Mouse (Mus musculus) left cerebral cortex, adult 2 months (tissue): ENCODE results near the gene Inppl1. TPM values are rescaled to one million over a fixed set of nuclear protein-coding genes. Genes with fewer than 3 reads are reported as not detected.

Source experiments
- DNase-seq, 2 experiments: peaks; one replicate each; pipeline ENCODE4 v3.0.0; 2021 to 2022; ENCODE audit warnings: low spot score in 2 of 2, mixed read lengths in 1 of 2; ENCODE audit errors: extremely low spot score in 1 of 2
- H3K27ac ChIP-seq: fragments of 200-600 bp; 2 replicates; pipeline ENCODE4 v1.8.1; 2022
- H3K4me3 ChIP-seq: fragments of 200-600 bp; 2 replicates; pipeline ENCODE4 v1.8.1; 2022
- CTCF ChIP-seq: fragments of 200-600 bp; IDR thresholded peaks from 2 replicates; pipeline ENCODE4 v1.8.1; 2022; ENCODE audit warnings: antibody characterized with exemption, mild to moderate bottlenecking, moderate library complexity
- intact Hi-C: fragments of 180-260 bp; cut with DNase I; formaldehyde crosslinking; loops from one replicate; pipeline ENCODE4 v1.15.1; 2025
- microRNA-seq, 2 experiments: library from miRNA; unstranded; fragments of <30 nt; microRNA quantifications; one replicate each; pipeline ENCODE4 v1.2.0; 2021
- total RNA-seq, 2 experiments: library from RNA; stranded (reverse); gene quantifications; 2 replicates each; pipeline ENCODE4 v1.2.3; 2021

The Inppl1 gene
- total RNA-seq, 2 experiments from 2014 or later = 28.1 to 34.7 TPM

DNA sequence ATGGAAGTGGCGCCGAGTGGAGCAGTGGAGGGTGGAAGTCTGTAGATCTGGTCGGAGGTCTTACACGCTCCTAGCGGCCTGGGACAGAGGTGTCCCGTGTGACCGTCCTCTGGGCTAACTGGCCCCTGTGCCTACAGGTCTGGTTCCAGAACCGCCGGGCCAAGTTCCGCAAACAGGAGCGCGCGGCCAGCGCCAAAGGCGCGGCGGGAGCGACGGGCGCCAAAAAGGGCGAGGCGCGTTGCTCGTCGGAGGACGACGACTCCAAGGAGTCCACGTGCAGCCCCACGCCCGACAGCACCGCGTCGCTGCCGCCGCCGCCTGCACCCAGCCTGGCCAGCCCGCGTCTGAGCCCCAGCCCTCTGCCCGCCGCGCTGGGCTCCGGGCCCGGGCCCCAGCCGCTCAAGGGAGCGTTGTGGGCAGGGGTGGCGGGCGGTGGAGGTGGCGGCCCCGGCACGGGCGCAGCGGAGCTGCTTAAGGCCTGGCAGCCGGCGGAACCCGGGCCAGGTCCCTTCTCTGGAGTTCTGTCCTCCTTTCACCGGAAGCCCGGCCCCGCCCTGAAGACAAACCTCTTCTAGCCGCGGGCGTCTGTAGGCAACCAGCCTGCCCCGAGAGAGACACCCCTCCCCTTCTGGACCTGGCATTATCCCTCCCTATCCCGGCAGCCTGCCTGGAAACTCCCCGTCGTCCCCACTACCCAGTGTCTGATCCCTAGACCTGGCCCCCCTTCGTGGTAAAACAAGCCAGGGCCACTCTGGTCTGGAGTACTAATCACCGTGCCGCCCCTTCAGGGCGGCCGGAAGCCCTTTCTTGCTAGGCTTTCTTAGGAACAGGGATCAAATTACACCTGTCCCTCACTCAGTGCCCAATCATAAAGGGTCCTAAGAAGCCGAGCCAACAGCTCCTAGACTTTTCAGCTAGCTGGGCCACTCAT is 16.2 kb downstream of the Inppl1 start:
- no peak for TF ChIP-seq CTCF
- intact Hi-C loops = no loop called here
- Histone ChIP-seq H3K4me3 (peak overlapping the region; percentile 29), H3K27ac (no peak overlapping the region)
- peak in 1 of 2 experiments; percentile 36 for DNase-seq

DNA sequence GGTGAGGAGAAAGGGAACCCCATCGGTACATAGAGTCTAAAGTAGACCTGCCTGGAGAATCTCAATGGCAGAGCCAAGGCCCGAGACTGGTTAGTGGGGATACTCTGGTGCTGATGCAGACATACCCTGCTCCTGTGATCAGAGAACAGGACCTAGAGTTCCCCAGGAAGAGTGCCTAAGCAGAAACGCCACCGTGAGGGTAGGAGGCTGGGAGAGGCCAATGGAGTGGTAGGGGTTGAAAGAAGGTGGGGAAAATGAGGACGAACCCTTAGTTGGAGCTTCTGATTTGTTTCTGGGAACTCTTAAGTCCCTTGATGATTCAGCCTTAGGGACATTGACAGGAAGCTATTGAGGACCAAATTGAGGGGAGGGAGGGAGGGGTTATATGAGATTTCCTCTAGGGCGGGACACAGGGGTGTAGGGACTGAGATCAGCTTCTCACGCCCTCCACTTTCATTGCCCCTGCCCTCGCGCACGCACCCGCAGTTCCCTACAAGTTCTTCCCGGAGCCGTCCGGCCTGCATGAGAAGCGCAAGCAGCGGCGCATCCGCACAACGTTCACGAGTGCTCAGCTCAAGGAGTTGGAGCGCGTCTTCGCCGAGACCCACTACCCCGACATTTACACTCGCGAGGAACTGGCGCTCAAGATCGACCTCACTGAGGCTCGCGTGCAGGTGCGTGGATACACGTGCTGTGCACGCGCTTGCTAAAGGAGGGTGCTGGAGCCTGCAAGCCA is 17.6 kb downstream of the Inppl1 start:
- no peak for DNase-seq
- TF ChIP-seq CTCF = no peak
- intact Hi-C loops = no loop called here

DNA sequence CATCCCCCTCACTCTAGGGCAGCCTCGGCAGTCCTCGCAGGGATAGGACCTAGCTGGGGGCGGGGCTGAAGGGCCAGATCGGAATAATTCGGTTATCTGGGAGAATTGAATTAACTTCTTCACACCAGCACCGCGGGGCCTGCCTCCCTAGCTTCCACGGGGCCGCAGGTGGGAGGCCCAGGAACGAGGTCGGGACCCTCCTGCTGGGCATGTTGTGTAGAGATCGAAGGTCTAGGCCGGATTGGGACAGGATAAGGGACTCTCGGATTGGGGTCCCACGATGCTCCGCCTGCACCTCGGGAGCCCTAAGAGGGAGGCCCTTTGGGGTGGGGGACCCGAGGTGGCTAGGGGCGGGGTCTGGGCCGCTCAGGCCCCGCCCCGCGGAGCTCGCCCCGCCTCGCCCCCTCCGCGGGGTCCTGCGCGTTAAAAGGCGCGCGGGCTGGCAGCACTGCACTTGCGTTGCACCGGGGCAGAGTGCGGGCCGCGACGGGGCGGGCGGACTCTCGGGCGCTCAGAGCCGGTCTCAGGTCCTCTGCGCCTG is 20.1 kb downstream of the Inppl1 start, which contains the start of gene Phox2a:
Phox2a (plus strand) TSS at position 453 of the 541 bp plus-strand sequence.
- TF ChIP-seq CTCF = no peak
- H3K4me3 ChIP-seq = 0 out of 2 replicates have a peak within 1 kb of the TSS, but pooled peaks have one; percentile 11

More for the DNA sequence above, 17.6 kb downstream of the Inppl1 start:
- H3K27ac ChIP-seq = no peak overlapping the region
- no peak overlapping the region for H3K4me3 ChIP-seq

DNA sequence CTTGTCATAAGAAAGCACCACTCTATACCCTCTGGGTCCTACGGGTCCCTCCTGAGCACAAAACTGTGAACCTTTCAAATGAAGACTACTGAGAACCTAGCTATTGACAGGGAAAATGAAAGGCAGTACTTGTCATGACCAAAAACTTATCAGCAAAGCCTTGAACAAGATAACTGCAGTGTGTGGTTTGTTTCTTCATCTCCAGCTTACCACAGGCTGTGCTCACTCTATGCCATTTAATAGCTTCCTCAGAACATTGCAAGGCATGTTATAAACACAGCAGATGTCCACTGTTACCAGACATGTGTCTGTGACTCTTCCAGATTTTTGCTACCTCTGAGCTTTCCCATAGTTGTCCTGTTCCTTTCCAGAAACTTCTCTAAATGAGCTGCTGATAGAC is 61.0 kb downstream of the Inppl1 start:
- intact Hi-C loops = no loop called here
- H3K27ac ChIP-seq = no peak overlapping the region
- H3K4me3 ChIP-seq = no peak overlapping the region
- DNase-seq = no peak
- no peak for TF ChIP-seq CTCF

More for the DNA sequence above, 20.1 kb downstream of the Inppl1 start, which contains the start of gene Phox2a:
- no peak for DNase-seq
- intact Hi-C loops = no loop called here
- H3K27ac ChIP-seq = no peak within 1 kb of the TSS

DNA sequence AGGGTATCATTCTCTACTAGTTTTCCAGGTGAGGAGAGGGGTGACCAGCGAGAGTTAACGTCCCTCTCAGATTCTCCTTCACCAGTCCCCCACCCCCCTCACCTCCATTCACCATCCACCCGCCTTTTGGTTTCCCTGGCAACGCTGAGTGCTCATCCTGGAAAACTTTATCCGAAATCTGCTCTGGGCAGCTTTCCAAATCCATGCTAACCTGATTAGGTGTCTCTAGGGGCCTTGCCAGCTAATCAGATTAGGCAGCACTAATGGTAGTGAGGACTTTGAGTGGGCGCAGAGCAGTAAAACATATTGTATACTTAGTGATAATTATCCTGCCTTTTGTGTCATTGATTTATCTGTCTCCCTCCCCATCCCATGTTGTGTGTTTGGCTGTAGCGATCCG is 65.3 kb downstream of the Inppl1 start:
- no peak for TF ChIP-seq CTCF
- H3K4me3 ChIP-seq = no peak overlapping the region
- peak in 1 of 2 experiments; percentile 48 for DNase-seq
- intact Hi-C loops = no loop called here
- no peak overlapping the region for H3K27ac ChIP-seq

Small RNA genes within 50 kb of the gene (microRNA-seq; reads per million reads assigned to microRNA genes)
- 0 reads per million in 2 experiments for gene Gm22655

Other genes with a start within 250 kb of the Inppl1 start
- 10 to 100 TPM; 55.6 to 57.1 TPM for gene Clpb, start 174.6 kb downstream of the Inppl1 start, total RNA-seq
- not detected for gene Phox2a, start 19.9 kb downstream of the Inppl1 start, total RNA-seq
- not detected for gene Folr2, start 19.0 kb upstream of the Inppl1 start, total RNA-seq
- gene Anapc15, start 25.5 kb upstream of the Inppl1 start, total RNA-seq = 10 to 100 TPM; 31.4 to 32.6 TPM
- gene Folr1, start 32.6 kb upstream of the Inppl1 start, total RNA-seq = 1 to 10 TPM; 1.1 to 1.8 TPM
- gene Lamtor1, start 67.7 kb upstream of the Inppl1 start, total RNA-seq = 10 to 100 TPM; 87.9 to 90.9 TPM
- not detected for gene Tomt, start 68.1 kb upstream of the Inppl1 start, total RNA-seq
- gene Lrrc51, start 95.7 kb upstream of the Inppl1 start, total RNA-seq = 1 to 10 TPM; 4.0 to 4.8 TPM
- 100 to 1,000 TPM in 1 of 2 experiments, 10 to 100 TPM in 1; 96.8 to 101 TPM for gene Numa1, start 95.9 kb upstream of the Inppl1 start, total RNA-seq
- gene Il18bp, start 180.5 kb upstream of the Inppl1 start, total RNA-seq = 10 to 100 TPM in 1 of 2 experiments, 1 to 10 TPM in 1; 8.5 to 10.2 TPM
- 10 to 100 TPM; 51.1 to 53.9 TPM for gene Rnf121, start 227.2 kb upstream of the Inppl1 start, total RNA-seq
- 10 to 100 TPM; 25.6 to 28.2 TPM for gene Xndc1, start 227.3 kb upstream of the Inppl1 start, total RNA-seq
- gene Xntrpc, start 227.5 kb upstream of the Inppl1 start, total RNA-seq = 1 to 10 TPM; 2.6 to 3.0 TPM
- gene Trpc2, start 244.9 kb upstream of the Inppl1 start, total RNA-seq = under 1 TPM in 1 of 2 experiments, not detected in 1; 0.91 TPM